23 mouse cellular contexts compared by ENCODE assay signal in the genomic region with DNA sequence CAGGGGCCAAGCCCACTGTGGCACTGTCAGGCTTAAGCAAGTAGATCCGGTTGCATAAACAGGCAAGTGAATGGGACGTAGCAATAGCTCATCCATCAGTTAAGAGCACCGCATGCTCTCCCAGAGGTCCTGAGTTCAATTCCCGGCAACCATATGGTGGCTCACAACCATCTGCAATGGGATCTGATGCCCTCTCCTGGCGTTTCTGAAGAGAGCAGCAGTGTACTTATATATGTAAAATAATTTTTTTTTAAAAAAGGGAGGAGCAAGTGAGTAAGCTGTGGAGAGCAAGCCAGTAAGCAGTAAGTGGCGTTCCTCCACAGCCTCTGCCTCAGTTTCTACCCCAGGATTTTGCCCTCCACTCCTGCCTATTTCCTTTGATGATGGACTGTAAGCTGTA. TPM values are rescaled to one million over a fixed set of nuclear protein-coding genes. Genes with fewer than 3 reads are reported as not detected.
"Had no signal": no experiment of that assay in that cellular context is flagged by ENCODE, and none has a peak within 500 bp of the region (broad histone marks: within the 10 kb centered on the region; RNA-seq: fewer than 3 reads in every experiment).

No protein-coding gene starts in this region.

- DNase-seq: liver, embryonic 13.5 days; liver, postnatal 0 days; lung, adult 2 months; lung, postnatal 14 days; lung, postnatal 36 days; midbrain, embryonic 14.5 days; right cerebral cortex, postnatal 14 days; thymus, adult 2 months; thymus, postnatal 25 days; thymus, postnatal 4 days had no signal

- H3K36me3 ChIP-seq: liver, embryonic 13.5 days; liver, embryonic 15.5 days; lung, embryonic 15.5 days; neural tube, embryonic 12.5 days; stomach, embryonic 15.5 days had no signal

- H3K9ac ChIP-seq: liver, embryonic 13.5 days; liver, embryonic 15.5 days; liver, postnatal 0 days; lung, embryonic 15.5 days; neural tube, embryonic 12.5 days; stomach, embryonic 15.5 days had no signal

- H3K4me2 ChIP-seq: liver, embryonic 13.5 days; liver, embryonic 15.5 days; lung, embryonic 15.5 days; midbrain, embryonic 11.5 days; neural tube, embryonic 12.5 days; stomach, embryonic 15.5 days had no signal

- H3K4me1 ChIP-seq: liver, embryonic 13.5 days; liver, embryonic 15.5 days; stomach, embryonic 15.5 days had no signal

- H3K27me3 ChIP-seq: liver, embryonic 15.5 days; neural tube, embryonic 12.5 days; stomach, embryonic 15.5 days had no signal

- H3K9me3 ChIP-seq: liver, embryonic 13.5 days; liver, embryonic 15.5 days; lung, embryonic 15.5 days; neural tube, embryonic 12.5 days; stomach, embryonic 15.5 days had no signal

- H3K27ac ChIP-seq: liver, embryonic 13.5 days; liver, embryonic 15.5 days; lung, embryonic 15.5 days; macrophage; neural tube, embryonic 12.5 days; stomach, embryonic 15.5 days; stomach, postnatal 0 days had no signal

- ATAC-seq: liver, postnatal 0 days; lung, postnatal 0 days; midbrain, embryonic 16.5 days had no signal

- H3K4me3 ChIP-seq: liver, embryonic 13.5 days; liver, embryonic 15.5 days; lung, embryonic 15.5 days; neural tube, embryonic 12.5 days; stomach, embryonic 15.5 days had no signal

RNA-seq across cellular contexts. Expression of a gene that starts 37.9 kb away (rescaled TPM):
- total RNA-seq: megakaryocyte progenitor cell, adult 5-6 weeks; monocyte, adult 5-6 weeks; neutrophil, adult 5-6 weeks had no signal
- polyA plus RNA-seq: liver, embryonic 13.5 days; liver, embryonic 15.5 days; liver, postnatal 0 days; macrophage; spleen, adult 2 months had no signal
